Mouse (Mus musculus) intestine, embryonic 15.5 days (tissue): Measurements from ENCODE around the gene Slc24a2. TPM values are rescaled to one million over a fixed set of nuclear protein-coding genes. Genes with fewer than 3 reads are reported as not detected.

Experiments
- ATAC-seq: fragments of 200-750 bp; cut with Nextera tagmentation; 2 replicates; pipeline ENCODE4 v1.8.0; 2017; ENCODE audit warnings: moderate TSS enrichment, moderate library complexity
- H3K27ac ChIP-seq: fragments of 300-500 bp; sonication (generic); 2 replicates; pipeline ENCODE4 v1.5.1; 2015; ENCODE audit warnings: mild to moderate bottlenecking, inconsistent platforms
- H3K27me3 ChIP-seq: fragments of 300-500 bp; sonication (generic); replicated peaks from 2 replicates; pipeline ENCODE4 v1.6.1; 2015; ENCODE audit warnings: inconsistent platforms
- H3K36me3 ChIP-seq: fragments of 300-500 bp; sonication (generic); 2 replicates; pipeline ENCODE4 v1.6.1; 2015; ENCODE audit warnings: inconsistent platforms
- H3K4me1 ChIP-seq: fragments of 300-500 bp; sonication (generic); replicated peaks from 2 replicates; pipeline ENCODE4 v1.6.1; 2015; ENCODE audit warnings: inconsistent platforms
- H3K4me2 ChIP-seq: fragments of 300-500 bp; sonication (generic); replicated peaks from 2 replicates; pipeline ENCODE4 v1.6.1; 2015; ENCODE audit warnings: mild to moderate bottlenecking, inconsistent platforms
- H3K4me3 ChIP-seq: fragments of 300-500 bp; sonication (generic); replicated peaks from 2 replicates; pipeline ENCODE4 v1.5.1; 2015; ENCODE audit warnings: inconsistent platforms
- H3K9ac ChIP-seq: fragments of 300-500 bp; sonication (generic); 2 replicates; pipeline ENCODE4 v1.6.1; 2015; ENCODE audit warnings: inconsistent platforms
- H3K9me3 ChIP-seq: fragments of 300-500 bp; sonication (generic); 2 replicates; pipeline ENCODE4 v1.6.1; 2016; ENCODE audit warnings: inconsistent platforms
- WGBS: fragments of 180-500 bp; shearing (Covaris S2); methylation state at CpG from one replicate; pipeline ENCODE4 v1.1.7; 2015; 5-methylcytosine and 5-hydroxymethylcytosine counted together
- polyA plus RNA-seq: library from polyadenylated mRNA; unstranded; fragments of >200 nt; fragmentation: Nextera tagmentation; extraction: Ambion mirVana; gene quantifications from 2 replicates; pipeline ENCODE4 v1.2.1, GENCODE M21; 2015

Gene Slc24a2
- polyA plus RNA-seq, 1 experiment from 2014 or later: 0.23 TPM

DNA sequence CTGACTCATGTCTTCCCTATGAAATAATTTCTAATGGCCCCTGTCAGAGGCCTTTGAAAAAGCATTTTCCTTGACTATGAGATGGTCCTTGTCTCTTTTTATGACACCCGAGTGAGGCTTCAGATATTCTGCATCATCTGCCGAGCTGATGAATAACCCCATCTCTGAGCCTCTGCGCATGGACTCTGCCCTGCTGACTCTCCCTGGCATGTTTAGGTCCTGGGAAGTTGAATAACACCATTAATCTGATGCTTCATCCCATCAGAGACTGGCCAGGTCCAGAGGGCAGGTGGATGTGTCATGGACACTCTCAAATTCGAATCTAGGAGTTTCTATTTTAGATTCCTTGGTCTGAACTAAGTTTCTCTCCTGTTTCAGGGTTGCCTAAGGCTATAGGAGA, 242.4 kb downstream of the Slc24a2 start:
- Histone ChIP-seq H3K27ac (no peak overlapping the region), H3K9me3 (no peaks in the 10 kb centered on the region), H3K36me3 (no peaks in the 10 kb centered on the region), H3K4me2 (no peak overlapping the region), H3K27me3 (no peaks in the 10 kb centered on the region), H3K4me1 (no peaks in the 10 kb centered on the region), H3K9ac (no peak overlapping the region), H3K4me3 (no peak overlapping the region)
- no peak for ATAC-seq
- WGBS: 75% methylated on average over 4 of the region's 4 CpGs

DNA sequence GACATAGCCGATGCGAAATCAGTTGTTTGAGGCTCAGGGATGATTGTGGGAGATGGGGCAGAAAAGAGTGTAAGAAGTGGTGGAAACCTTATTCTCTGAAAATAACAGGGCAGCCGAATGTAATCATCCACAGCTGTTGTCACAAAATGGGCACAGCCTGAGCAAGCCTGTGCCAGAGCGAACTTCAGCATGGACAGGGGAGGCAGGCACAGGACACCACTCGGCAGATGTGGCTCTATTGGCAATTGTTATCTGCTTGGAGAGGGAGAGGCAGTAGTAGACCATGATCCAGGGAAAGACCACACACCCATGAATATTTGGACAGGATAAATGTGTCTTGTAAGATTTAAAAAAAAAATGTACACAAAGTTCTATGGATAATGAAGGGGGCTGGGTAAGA, 253.0 kb downstream of the Slc24a2 start:
- no peaks in the 10 kb centered on the region for H3K36me3 ChIP-seq
- ATAC-seq: no peak
- no peak overlapping the region for H3K4me2 ChIP-seq
- no peaks in the 10 kb centered on the region for H3K27me3 ChIP-seq
- H3K9ac ChIP-seq: no peak overlapping the region
- H3K9me3 ChIP-seq: no peaks in the 10 kb centered on the region
- H3K4me3 ChIP-seq: no peak overlapping the region
- 84% methylated on average over 5 of the region's 5 CpGs for WGBS
- H3K27ac ChIP-seq: no peak overlapping the region
- no peaks in the 10 kb centered on the region for H3K4me1 ChIP-seq

DNA sequence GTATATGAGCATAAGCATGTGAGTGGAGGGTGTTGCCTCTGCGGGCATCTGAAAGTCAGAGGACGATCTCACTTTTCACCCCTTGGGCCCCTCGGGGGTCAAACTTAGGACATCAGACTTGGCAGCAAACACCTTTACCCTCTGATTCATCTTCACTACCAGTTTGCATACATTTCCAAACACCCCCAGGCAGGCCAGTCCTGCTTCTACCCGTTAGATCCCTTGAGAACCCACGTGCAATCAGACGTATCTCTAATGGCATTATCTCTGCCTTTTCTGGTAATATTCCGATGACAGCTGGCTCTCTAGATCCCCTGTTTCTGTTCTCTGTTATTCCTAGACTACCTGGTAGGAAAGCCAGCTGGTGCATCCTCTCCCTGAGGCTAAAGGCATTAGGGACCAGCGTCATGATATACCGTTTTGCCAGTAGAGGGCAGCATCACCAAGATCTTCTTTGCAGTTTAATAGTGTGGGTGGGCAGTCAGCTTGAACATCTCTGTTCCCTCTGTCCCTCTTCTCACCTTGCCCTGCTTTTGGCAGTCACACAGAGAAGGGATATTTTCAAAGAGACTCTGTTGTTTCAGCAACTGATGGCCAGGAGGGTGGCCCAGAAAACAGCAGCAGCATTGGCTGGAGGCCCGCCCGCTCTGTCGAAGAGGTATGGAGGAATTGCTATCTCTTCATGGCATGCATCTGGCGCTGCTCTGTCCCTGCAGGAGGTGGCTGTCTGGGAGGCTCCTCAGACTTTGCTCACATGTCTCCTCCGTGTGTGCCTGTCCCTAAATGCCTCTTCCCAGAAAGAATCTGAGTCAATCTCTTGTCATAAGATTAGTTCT, 272.5 kb downstream of the Slc24a2 start:
- no peak overlapping the region for H3K9ac ChIP-seq
- no peak for ATAC-seq
- no peak overlapping the region for H3K4me3 ChIP-seq
- H3K4me1 ChIP-seq: no peaks in the 10 kb centered on the region
- H3K27me3 ChIP-seq: no peaks in the 10 kb centered on the region
- H3K9me3 ChIP-seq: no peaks in the 10 kb centered on the region
- no peak overlapping the region for H3K4me2 ChIP-seq
- H3K36me3 ChIP-seq: no peaks in the 10 kb centered on the region
- no peak overlapping the region for H3K27ac ChIP-seq
- 42% methylated on average over 14 of the region's 14 CpGs for WGBS

DNA sequence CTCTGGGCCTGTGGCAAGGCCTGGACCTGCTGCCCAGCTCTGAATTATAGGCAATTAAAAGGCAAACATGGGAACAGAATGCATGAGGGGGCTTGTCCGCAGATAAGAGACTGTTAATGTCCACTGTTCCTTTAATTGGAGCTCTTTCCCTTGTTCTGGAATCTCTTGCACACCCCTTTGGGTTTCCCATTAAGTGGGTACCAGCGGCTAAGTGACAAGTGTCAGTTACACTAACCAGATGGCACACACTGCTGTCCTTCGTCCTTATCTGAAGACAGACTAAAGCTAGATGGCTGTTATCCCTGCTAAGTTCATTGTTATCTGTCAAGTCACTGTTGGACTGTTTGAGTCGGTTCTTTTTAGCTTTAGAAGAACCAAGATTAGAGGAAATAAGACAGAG, 274.8 kb downstream of the Slc24a2 start:
- Histone ChIP-seq H3K9ac (no peak overlapping the region), H3K4me1 (no peaks in the 10 kb centered on the region)
- ATAC-seq: no peak

DNA sequence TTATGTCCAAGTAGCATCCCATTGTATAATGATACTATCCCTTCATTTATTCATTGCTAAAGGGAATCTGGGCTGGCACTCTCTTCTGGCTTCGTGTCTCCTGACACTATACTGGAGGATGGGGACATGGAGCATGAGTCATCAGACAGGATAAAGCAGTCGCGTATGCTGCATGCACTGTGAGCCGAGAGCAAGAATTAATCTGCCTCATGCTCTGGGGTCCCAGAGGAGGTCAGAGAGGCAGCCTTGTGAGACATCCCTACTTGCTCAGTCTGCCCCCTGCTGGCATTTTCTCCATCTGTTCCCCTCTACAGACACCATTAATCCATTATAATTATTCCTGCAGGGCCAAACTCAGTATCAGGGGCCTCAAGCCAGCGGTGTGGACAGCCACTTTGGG, 276.8 kb downstream of the Slc24a2 start:
- H3K27me3 ChIP-seq: no peaks in the 10 kb centered on the region
- H3K9me3 ChIP-seq: no peaks in the 10 kb centered on the region
- no peak for ATAC-seq
- no peaks in the 10 kb centered on the region for H3K4me1 ChIP-seq
- no peak overlapping the region for H3K4me3 ChIP-seq
- no peak overlapping the region for H3K4me2 ChIP-seq
- WGBS: 48% methylated on average over 5 of the region's 5 CpGs
- H3K27ac ChIP-seq: no peak overlapping the region
- no peaks in the 10 kb centered on the region for H3K36me3 ChIP-seq
- no peak overlapping the region for H3K9ac ChIP-seq

More for the DNA sequence above, 274.8 kb downstream of the Slc24a2 start:
- Histone ChIP-seq H3K9me3 (no peaks in the 10 kb centered on the region), H3K4me2 (no peak overlapping the region), H3K4me3 (no peak overlapping the region), H3K36me3 (no peaks in the 10 kb centered on the region), H3K27me3 (no peaks in the 10 kb centered on the region), H3K27ac (no peak overlapping the region)
- 62% methylated on average over 4 of the region's 4 CpGs for WGBS

DNA sequence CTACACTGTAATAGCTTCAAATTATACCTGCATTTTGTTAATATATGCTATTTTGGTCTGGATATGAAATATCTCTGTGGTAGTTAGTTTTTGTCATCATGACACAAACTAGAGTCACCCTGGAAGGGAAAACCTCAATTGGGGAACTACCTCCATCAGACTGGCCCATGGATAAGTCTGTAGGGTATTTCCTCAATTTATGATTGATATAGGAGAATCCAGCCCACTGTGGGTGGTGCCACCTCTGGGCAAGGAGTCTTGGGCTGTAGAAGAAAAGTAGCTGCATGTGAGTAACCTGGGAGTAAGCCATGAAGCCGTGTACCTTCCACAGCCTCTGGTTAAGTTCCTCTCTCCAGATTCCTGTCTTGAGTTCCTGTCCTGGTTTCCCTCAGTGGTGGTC, 281.5 kb downstream of the Slc24a2 start:
- H3K27ac ChIP-seq: no peak overlapping the region
- H3K4me2 ChIP-seq: no peak overlapping the region
- no peaks in the 10 kb centered on the region for H3K36me3 ChIP-seq
- no peak overlapping the region for H3K4me3 ChIP-seq
- H3K9me3 ChIP-seq: no peaks in the 10 kb centered on the region
- no peaks in the 10 kb centered on the region for H3K4me1 ChIP-seq
- WGBS: 84% methylated on average over 1 of the region's 1 CpGs
- ATAC-seq: no peak
- H3K9ac ChIP-seq: no peak overlapping the region
- no peaks in the 10 kb centered on the region for H3K27me3 ChIP-seq

DNA sequence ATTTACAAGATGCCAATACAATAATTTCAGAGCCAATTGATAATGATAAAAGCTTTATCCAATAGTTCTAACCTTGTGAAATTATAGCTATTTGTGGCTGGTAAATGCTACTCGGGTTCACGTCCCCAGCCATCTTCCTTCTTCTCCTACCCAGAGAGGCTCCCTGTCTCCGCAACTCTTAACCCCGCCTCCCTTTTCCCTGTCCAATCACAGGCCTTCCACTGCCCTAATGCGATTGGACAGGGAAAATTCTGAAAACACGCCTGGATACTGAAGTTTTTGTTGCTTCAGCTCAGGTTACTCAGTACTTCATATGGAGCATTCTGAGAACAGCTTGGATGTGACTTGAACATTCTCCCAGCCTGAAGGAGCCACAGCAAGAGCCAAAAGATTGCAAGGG, 287.0 kb downstream of the Slc24a2 start:
- H3K9ac ChIP-seq: no peak overlapping the region
- H3K27me3 ChIP-seq: no peaks in the 10 kb centered on the region
- ATAC-seq: no peak
- H3K4me2 ChIP-seq: no peak overlapping the region
- no peak overlapping the region for H3K27ac ChIP-seq
- WGBS: 48% methylated on average over 6 of the region's 6 CpGs
- H3K9me3 ChIP-seq: no peaks in the 10 kb centered on the region
- H3K36me3 ChIP-seq: no peaks in the 10 kb centered on the region
- H3K4me3 ChIP-seq: no peak overlapping the region
- H3K4me1 ChIP-seq: no peaks in the 10 kb centered on the region

DNA sequence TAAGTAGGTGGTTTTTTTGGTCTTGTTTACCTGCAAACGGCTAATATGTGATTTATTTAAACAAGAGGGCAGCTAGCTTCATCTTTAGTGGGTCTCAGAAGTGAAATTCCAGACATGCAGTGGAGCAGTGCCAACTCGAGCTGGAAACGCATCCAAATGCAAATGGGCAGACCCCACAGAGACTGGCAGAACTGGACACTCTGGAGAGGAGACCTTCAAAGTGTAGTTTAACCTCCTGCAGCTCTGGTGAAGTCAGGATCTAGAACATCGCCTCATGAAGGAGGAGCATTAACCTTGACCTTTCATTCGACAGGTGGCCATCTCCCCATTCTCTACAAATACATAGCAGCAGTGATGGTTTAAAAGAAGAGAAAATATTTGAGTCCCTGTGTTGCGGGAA, 287.6 kb downstream of the Slc24a2 start:
- no peak for ATAC-seq
- Histone ChIP-seq H3K27ac (no peak overlapping the region), H3K36me3 (no peaks in the 10 kb centered on the region), H3K4me2 (no peak overlapping the region), H3K4me1 (no peaks in the 10 kb centered on the region), H3K9me3 (no peaks in the 10 kb centered on the region), H3K27me3 (no peaks in the 10 kb centered on the region), H3K4me3 (no peak overlapping the region), H3K9ac (no peak overlapping the region)
- WGBS: 81% methylated on average over 6 of the region's 6 CpGs

DNA sequence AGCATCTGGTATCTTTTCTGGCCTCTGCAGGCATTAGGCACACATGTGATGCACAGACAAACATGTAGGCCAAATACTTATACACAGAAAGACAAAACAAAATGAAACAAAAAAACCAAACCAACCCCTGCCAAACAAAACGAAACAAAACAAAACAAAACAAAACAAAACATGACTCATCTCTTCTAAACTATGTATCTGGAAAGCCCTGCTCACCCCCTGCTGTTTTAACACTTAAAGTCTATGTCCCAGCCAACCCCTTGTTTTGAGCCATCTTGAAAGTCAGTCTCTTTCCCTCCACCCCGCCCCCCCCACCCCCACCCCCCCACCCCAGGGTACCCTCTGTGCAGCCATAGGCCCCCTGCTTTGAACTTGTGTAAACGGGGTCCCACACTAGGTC, 293.6 kb downstream of the Slc24a2 start:
- no peak overlapping the region for H3K9ac ChIP-seq
- 57% methylated on average over 3 of the region's 3 CpGs for WGBS

DNA sequence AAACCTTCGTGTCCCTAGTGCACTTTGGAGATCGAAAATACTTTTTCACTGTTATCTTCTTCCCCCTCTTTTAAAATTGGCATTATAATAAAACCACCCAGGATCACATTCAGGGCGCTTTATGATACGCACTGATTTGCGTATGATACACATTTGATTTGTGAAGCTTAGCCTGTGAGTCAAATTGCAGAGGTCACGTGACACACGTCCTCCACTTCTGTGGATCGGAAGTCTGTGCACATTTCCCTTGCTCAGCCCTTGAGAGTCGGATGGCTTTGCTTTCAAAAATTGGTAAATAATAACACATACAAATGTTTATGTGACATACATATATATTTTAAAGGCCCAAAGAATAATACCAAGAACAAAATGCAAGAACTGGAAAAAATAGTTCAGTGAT, 294.1 kb downstream of the Slc24a2 start:
- Histone ChIP-seq H3K27ac (no peak overlapping the region), H3K4me2 (no peak overlapping the region), H3K27me3 (no peaks in the 10 kb centered on the region), H3K4me1 (no peaks in the 10 kb centered on the region), H3K9me3 (no peaks in the 10 kb centered on the region), H3K9ac (no peak overlapping the region), H3K36me3 (no peaks in the 10 kb centered on the region), H3K4me3 (no peak overlapping the region)
- WGBS: 90% methylated on average over 9 of the region's 9 CpGs
- no peak for ATAC-seq

More for the DNA sequence above, 293.6 kb downstream of the Slc24a2 start:
- H3K36me3 ChIP-seq: no peaks in the 10 kb centered on the region
- H3K4me2 ChIP-seq: no peak overlapping the region
- no peak overlapping the region for H3K27ac ChIP-seq
- H3K9me3 ChIP-seq: no peaks in the 10 kb centered on the region
- no peaks in the 10 kb centered on the region for H3K4me1 ChIP-seq
- H3K4me3 ChIP-seq: no peak overlapping the region
- H3K27me3 ChIP-seq: no peaks in the 10 kb centered on the region
- no peak for ATAC-seq
